Mouse (Mus musculus) cerebellum, adult 9-11 months (tissue): ENCODE measurements around the gene Ctnna3.
A peak's percentile ranks its signal among the peaks of the same experiment; 100 is the strongest.

Source experiments
- DNase-seq: peaks from one replicate; pipeline ENCODE4 v3.0.0; 2022

The Ctnna3 gene

DNA sequence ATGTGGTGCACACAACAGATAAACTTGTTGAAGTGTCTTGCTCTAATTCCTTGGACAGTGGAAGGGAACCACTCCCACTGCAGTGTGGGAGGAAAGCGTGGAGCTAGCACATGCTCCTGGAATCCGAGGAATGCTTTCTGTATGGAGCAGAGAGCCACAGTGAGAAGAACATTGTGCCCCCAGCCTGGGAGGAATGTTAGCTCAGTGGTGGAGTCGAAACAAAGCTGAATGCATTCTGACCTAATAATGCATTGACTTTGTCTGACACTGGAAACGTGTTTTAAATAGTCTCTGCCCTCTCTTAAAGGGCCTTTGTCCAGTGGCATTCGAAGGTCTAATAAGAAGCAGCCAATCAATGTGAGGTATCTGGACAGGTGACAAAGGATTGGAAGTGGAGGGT lies 111.9 kb downstream of the Ctnna3 start:
- DNase-seq = no peak

DNA sequence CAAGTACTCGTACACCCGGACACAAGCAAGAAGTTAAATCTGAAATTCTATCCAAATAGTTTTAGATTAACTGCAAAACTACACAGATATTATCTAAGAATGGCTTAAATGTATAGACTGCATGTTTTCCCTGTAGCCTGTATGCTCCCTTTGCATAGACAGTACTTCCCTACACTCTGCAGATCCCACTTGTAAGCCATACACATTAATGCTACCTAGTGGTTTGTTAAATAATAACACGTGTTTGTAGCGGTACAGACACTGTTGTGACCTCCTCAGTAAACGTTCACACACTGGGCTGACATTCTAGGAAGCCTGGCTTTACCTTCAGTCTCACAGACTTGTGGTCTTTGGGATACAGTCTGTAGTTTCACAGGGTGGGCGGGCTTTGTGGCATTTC lies 112.6 kb downstream of the Ctnna3 start:
- DNase-seq = no peak

DNA sequence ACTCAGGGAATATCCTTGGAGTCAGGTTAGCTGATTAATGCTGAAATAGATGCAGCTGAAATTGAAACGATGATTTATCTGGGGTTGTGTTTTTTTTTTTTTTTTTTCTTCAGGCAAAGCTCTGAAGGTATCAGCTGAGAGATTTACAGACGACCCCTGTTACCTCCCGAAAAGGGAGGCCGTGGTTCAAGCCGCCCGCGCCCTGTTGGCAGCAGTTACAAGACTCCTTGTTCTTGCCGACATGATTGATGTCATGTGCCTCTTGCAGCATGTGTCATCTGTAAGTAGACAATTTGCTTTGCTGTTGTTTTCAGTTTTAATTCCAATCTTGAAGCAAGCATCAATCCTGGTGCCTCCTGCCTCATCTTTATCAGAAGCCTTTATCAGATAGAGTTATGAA lies 136.8 kb downstream of the Ctnna3 start:
- no peak for DNase-seq

DNA sequence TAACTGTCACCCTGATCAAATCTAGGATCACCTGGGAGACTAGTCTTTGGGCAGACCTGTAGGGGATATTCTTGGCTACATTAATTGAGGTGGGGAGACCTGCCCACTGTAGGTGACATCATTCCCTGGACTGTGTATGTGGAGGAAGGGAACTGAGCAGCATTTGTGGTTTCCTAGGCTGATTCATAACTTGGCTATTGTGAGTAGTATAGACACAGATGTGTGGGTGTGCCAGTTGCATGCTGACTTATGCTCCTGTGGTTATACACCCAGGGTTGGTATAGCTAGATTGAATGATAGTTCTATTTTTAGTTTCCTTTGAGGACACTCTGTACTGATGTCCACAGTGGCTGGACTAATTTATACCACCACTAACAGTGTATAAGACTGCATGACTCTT lies 141.7 kb downstream of the Ctnna3 start:
- DNase-seq = no peak

GRCm38 (mm10) chr10:63572866-63573265 lies 143.0 kb downstream of the Ctnna3 start:
- DNase-seq = no peak

DNA sequence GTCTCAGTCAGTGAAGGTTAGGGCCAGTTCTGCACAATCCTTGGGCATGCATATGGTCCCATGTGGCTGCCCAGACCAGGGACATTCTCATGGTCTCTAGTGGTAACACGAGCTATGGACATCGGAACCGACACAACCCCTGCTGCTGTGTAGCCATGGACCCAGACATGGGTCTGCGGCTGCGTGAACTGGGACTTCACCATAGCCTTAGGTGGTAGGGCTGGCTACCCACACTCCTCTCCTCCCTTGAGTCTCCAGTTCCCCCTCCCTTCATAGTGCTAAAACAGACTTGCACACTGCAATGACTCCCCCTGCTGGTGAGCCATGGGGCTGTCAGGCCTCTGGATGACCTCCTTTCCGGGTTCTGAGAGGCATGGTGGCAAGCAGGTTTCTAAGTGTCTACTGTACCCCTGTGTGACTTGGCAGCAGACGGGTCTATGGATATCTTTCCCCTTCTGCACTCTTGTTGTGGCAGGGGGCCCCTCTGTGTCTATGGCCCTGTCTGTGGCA lies 144.3 kb downstream of the Ctnna3 start:
- DNase-seq = peak; percentile 3

DNA sequence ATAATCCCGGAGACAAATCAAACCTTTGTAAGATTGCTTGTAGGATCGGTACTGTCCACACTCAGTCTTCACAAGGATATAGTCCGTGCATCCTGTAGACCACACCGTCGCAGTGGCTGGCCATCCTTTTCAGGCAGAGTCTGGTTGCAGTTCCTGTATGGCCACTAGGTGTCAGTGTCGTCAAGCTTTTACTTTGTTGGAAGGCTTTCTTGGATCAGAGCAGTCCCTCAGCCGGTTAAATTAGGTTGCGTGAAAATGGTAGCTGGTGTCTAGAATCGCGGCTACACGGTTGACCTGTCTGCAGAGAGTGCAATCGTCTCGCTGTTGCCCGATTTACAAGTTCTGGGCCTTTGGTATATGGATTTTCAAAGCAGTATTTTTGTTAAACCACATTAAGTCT lies 152.7 kb downstream of the Ctnna3 start:
- DNase-seq = peak; percentile 81

GRCm38 (mm10) chr10:63583798-63584374 lies 154.0 kb downstream of the Ctnna3 start:
- DNase-seq = no peak

DNA sequence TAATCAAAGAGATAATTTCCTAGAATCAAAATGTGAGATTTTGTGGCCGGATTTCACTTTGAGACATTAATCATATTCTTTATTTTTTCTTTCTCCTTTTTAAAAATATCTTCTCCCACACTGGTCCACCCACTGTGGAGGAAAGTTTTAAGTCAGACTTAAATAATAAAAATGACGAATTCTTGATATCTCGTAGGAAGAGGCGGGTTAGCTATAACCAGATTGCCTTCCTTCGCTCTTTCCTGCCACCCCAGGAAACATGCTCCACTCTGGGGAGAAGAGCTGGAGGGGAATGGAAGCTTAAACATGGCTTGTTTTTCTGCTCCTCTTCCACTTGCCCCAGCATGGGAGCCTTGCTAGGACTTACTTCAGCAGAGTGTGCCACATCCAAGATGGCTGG lies 169.5 kb downstream of the Ctnna3 start:
- no peak for DNase-seq

GRCm38 (mm10) chr10:63601206-63601605 lies 171.3 kb downstream of the Ctnna3 start:
- DNase-seq = no peak

DNA sequence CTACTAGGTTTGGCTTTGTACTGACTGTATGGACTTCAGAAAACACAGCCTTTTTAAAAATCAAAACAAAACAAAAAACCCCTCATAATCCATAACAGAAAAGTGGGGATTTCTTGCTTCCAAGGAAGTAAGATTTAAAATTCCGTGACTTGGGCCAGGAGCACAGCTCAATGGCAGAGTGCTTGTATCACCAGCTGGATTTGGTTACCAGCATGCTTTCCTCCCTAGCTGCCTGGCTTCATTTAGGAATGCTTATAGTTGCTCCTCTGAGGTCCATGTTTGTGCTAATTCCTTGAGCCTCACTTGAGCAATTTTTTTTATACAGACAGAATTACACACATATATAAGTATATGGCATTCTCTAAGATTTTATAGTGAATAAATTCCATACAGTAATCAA lies 198.6 kb downstream of the Ctnna3 start:
- DNase-seq = no peak

DNA sequence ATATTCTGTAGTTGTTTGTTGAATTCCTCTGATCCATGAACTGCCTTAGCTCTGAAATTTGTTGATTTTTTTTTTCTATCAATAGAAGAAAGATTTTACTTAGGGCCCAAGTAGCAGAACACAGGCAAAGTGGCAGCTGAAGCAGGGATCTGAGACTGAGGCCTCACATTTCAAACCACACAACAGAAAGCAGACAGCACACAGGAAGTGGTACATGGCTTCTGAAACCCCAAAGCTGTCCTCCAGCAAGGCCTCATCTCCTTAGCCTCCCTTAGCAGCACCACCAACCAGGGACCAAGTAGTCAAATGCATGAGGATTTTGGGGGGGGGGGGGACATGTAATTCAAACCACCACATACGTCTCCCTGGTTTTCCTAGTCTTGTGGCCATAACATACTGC lies 204.0 kb downstream of the Ctnna3 start:
- no peak for DNase-seq

DNA sequence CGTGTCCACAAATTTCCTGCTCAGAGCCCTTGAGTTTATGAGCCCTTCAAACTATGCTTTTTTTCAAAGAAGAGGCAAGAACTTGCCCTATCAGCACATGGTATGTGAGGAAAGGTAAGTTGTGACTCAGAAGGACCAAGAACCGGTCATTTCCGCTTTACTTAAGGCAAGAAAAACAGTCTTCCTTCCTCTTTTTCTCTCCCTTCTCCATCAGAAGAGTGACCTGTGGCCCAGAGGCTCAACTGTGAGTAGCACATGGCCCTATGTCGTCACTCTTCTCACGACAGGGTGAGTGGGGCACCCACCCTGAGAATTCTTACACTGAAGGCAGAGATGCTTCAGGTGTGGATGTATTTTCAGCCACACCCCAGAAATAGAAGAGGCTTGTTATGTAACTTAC lies 208.1 kb downstream of the Ctnna3 start:
- no peak for DNase-seq

DNA sequence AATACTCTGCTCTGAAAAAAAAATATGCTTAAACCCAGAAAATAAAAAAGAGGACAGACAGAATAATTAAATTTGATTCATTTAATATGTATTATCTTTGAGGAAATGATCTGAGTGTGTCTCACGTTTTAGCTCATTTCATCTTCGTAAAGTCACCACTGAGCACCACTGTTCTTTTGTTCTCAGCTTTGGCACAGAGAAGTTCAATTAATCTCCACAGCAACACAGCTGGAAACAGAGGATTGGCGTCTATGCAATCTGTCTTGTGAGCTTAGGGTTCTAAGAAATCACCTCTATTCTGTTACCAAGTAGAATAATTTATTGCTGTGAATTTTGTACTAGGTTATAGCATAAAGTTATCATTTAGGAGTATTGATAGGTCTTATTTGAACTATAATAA lies 217.4 kb downstream of the Ctnna3 start:
- DNase-seq = no peak

GRCm38 (mm10) chr10:63650307-63650706 lies 220.4 kb downstream of the Ctnna3 start:
- no peak for DNase-seq

- DNase-seq = peak; percentile 67
Observed at GRCm38 (mm10) chr10:63652887-63653286, 223.0 kb downstream of the Ctnna3 start.

- DNase-seq = peak; percentile 77
Observed at GRCm38 (mm10) chr10:63653571-63653970, 223.7 kb downstream of the Ctnna3 start.

GRCm38 (mm10) chr10:63654560-63654959 lies 224.7 kb downstream of the Ctnna3 start:
- no peak for DNase-seq

DNA sequence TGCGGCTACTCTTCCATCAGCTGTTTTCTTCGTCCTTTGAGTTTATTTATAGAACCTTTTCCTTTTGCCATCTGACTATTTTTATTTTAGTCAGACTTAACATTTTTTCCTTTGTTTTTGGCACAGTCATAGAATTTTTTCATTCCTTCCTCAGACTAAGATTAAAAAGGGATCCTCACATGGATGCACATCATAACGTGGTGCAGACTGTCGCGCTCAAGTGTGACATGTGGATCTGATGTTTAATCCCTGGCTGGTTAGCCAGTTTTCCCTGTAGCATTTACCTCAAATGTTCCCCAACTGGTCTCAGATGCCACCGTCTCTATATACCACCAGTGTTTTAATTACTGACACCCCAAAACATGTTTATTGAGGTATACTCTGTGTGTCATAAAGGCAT lies 246.4 kb downstream of the Ctnna3 start:
- no peak for DNase-seq

- DNase-seq = no peak
Observed at GRCm38 (mm10) chr10:63689233-63689632, 259.3 kb downstream of the Ctnna3 start.

DNA sequence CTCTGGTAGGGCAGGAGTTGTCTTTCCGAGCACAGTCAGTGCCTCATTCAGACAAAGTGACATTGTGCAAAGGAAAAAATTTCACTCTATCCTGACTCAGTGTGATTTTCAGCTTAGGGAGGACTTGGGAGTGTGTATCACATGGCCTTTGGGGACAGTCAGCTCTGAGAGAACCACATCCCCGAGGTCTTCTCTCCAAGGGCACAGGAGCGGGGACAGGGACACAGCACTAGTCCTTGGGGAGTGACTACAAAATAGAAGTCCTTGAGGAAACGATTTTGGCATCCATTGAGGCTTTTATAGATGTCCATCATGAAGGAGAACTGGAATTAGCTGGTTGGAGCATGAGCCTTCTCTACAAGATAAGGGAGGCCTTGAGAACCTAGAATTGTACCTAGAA lies 259.8 kb downstream of the Ctnna3 start:
- DNase-seq = no peak

GRCm38 (mm10) chr10:63692039-63692438 lies 262.1 kb downstream of the Ctnna3 start:
- DNase-seq = no peak

DNA sequence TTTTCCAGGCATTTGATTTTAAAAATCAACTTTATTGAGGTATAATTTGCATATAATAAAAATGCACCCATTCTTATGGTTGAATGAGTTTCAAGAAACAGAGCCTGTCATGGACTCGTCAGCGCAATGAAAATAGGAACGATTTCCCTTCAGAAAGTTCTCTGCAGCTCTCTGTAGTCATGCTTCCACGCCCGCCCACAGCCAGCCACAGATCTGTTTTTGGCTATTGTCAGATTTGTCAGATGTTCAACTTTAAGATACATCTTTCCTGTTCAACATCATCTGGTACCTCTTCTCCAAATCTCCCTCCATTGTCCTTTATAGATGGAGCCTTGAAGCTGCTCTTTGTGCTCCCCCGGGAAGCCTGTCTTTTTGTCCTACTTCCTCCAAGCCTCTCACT lies 280.3 kb downstream of the Ctnna3 start:
- DNase-seq = no peak

GRCm38 (mm10) chr10:63712530-63712929 lies 282.6 kb downstream of the Ctnna3 start:
- DNase-seq = no peak

DNA sequence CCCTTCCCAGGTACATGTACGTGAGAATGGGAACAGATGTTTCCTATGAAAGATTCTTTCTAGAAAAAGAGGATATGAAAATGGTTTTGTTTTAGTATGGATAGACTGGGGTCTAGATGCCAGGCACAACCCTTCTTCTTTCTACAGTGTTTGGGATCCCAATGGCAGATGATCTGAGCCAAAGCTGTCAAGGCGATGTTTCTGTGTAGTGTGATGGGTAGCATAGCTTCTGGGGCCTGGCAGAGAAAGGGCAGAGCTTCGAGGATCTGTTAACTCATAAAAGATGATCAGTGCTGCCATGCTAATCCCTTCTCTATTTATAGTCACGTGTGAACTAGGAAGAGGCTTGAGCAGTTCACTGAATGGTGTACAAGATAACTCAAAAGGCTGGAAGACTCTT lies 284.3 kb downstream of the Ctnna3 start:
- DNase-seq = no peak

DNA sequence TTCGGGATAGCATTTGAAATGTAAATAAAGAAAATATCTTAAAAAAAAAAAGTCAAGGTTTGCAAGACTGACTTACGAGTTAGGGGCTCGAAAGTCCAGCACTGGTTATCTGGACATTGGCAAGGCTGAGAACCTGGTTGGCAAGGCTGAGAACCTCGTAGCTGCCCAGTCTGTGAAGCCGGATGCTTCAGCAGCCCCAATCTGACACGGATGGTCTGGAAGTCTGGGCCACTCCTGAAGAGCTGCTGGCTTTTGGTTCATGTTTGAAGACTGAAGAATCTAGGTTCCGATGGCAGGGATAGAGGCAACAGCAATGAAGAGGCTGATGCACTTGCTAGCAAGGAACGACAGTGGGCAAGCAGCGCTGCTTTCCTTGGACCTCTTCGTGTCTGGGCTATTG lies 339.0 kb downstream of the Ctnna3 start:
- peak; percentile 73 for DNase-seq
